Mouse (Mus musculus) liver, embryonic 13.5 days (tissue): ENCODE measurements at regions not wholly inside any gene's neighbourhood (a gene's known extent, or its start where the extent isn't known, plus 50 kb on each side); places are given as distances from the start of the nearest gene placed in this dataset.

Source experiments
- ATAC-seq: fragments of 200-750 bp; cut with Nextera tagmentation; 2 replicates; pipeline ENCODE4 v1.8.0; 2017; ENCODE audit warnings: low read depth, mild to moderate bottlenecking, moderate number of reproducible peaks, moderate library complexity
- DNase-seq: peaks from one replicate; pipeline ENCODE4 v3.0.0; 2022
- H3K27ac ChIP-seq: fragments of 300-500 bp; sonication (generic); 2 replicates; pipeline ENCODE4 v1.5.1; 2015; ENCODE audit warnings: moderate library complexity, mild to moderate bottlenecking, inconsistent platforms
- H3K27me3 ChIP-seq: fragments of 300-500 bp; sonication (generic); 2 replicates; pipeline ENCODE4 v1.6.1; 2015; ENCODE audit warnings: mild to moderate bottlenecking, inconsistent platforms
- H3K36me3 ChIP-seq: fragments of 300-500 bp; sonication (generic); 2 replicates; pipeline ENCODE4 v1.6.1; 2015; ENCODE audit warnings: mild to moderate bottlenecking, inconsistent platforms
- H3K4me1 ChIP-seq: fragments of 300-500 bp; sonication (generic); replicated peaks from 2 replicates; pipeline ENCODE4 v1.6.1; 2015; ENCODE audit warnings: inconsistent platforms
- H3K4me2 ChIP-seq: fragments of 300-500 bp; sonication (generic); 2 replicates; pipeline ENCODE4 v1.6.1; 2015; ENCODE audit warnings: inconsistent platforms, mild to moderate bottlenecking, moderate library complexity
- H3K4me3 ChIP-seq: fragments of 300-500 bp; sonication (generic); replicated peaks from 2 replicates; pipeline ENCODE4 v1.5.1; 2015; ENCODE audit warnings: mild to moderate bottlenecking, inconsistent platforms
- H3K9ac ChIP-seq: fragments of 300-500 bp; sonication (generic); 2 replicates; pipeline ENCODE4 v1.6.1; 2015; ENCODE audit warnings: mild to moderate bottlenecking, inconsistent platforms
- H3K9me3 ChIP-seq: fragments of 300-500 bp; sonication (generic); replicated peaks from 2 replicates; pipeline ENCODE4 v1.6.1; 2016; ENCODE audit warnings: inconsistent platforms
- WGBS: fragments of 180-500 bp; shearing (Covaris S2); methylation state at CpG from one replicate; pipeline ENCODE4 v1.1.7; 2015; ENCODE audit not compliant: insufficient replicate concordance; 5-methylcytosine and 5-hydroxymethylcytosine counted together

- Histone ChIP-seq H3K4me1 (no peaks in the 10 kb centered on the region), H3K4me2 (no peak overlapping the region), H3K36me3 (no peaks in the 10 kb centered on the region), H3K9ac (no peak overlapping the region), H3K27me3 (no peaks in the 10 kb centered on the region), H3K4me3 (no peak overlapping the region), H3K27ac (no peak overlapping the region), H3K9me3 (no peaks in the 10 kb centered on the region)
- no peak for DNase-seq
- ATAC-seq = no peak
- 58% methylated on average over 7 of the region's 7 CpGs for WGBS
Observed at GRCm38 (mm10) chr5:119274817-119275494, 395.5 kb upstream of the Tbx3 start.

- WGBS = 57% methylated on average over 6 of the region's 6 CpGs
- no peak overlapping the region for H3K9ac ChIP-seq
- H3K9me3 ChIP-seq = no peaks in the 10 kb centered on the region
- ATAC-seq = no peak
- H3K4me1 ChIP-seq = no peaks in the 10 kb centered on the region
- H3K4me3 ChIP-seq = no peak overlapping the region
- no peaks in the 10 kb centered on the region for H3K36me3 ChIP-seq
- H3K4me2 ChIP-seq = no peak overlapping the region
- no peak overlapping the region for H3K27ac ChIP-seq
- no peak for DNase-seq
- no peaks in the 10 kb centered on the region for H3K27me3 ChIP-seq
Observed at GRCm38 (mm10) chr5:119280146-119280545, 390.3 kb upstream of the Tbx3 start.

- Histone ChIP-seq H3K27ac (no peak overlapping the region), H3K9ac (no peak overlapping the region), H3K4me1 (no peaks in the 10 kb centered on the region; the same call in 1 of the 2 replicates), H3K4me3 (no peak overlapping the region), H3K36me3 (no peaks in the 10 kb centered on the region), H3K9me3 (0 out of 2 replicates have a peak, but pooled peaks cover 7% of the 10 kb centered on the region), H3K27me3 (no peaks in the 10 kb centered on the region), H3K4me2 (no peak overlapping the region)
- ATAC-seq = no peak
- no peak for DNase-seq
- 68% methylated on average over 5 of the region's 5 CpGs for WGBS
Observed at GRCm38 (mm10) chr5:119289808-119290207, 380.7 kb upstream of the Tbx3 start.

- Histone ChIP-seq H3K36me3 (no peaks in the 10 kb centered on the region), H3K27ac (no peak overlapping the region), H3K4me1 (no peaks in the 10 kb centered on the region; the same call in 1 of the 2 replicates), H3K9ac (no peak overlapping the region), H3K27me3 (no peaks in the 10 kb centered on the region), H3K4me3 (no peak overlapping the region), H3K4me2 (no peak overlapping the region), H3K9me3 (0 out of 2 replicates have a peak, but pooled peaks cover 7% of the 10 kb centered on the region)
- WGBS = 55% methylated on average over 9 of the region's 9 CpGs
- no peak for DNase-seq
- ATAC-seq = peak; percentile 54; the same call in 1 of the 2 replicates
Observed at GRCm38 (mm10) chr5:119292323-119292722, 378.1 kb upstream of the Tbx3 start.

- DNase-seq (no peak), ATAC-seq (no peak)
- no peaks in the 10 kb centered on the region for H3K36me3 ChIP-seq
- H3K27ac ChIP-seq = no peak overlapping the region
- H3K27me3 ChIP-seq = no peaks in the 10 kb centered on the region
- 0 out of 2 replicates have a peak, but pooled peaks cover 7% of the 10 kb centered on the region for H3K9me3 ChIP-seq
- no peak overlapping the region for H3K4me3 ChIP-seq
- no peak overlapping the region for H3K4me2 ChIP-seq
- WGBS = 67% methylated on average over 1 of the region's 1 CpGs
- no peaks in the 10 kb centered on the region; the same call in 1 of the 2 replicates for H3K4me1 ChIP-seq
- H3K9ac ChIP-seq = no peak overlapping the region
Observed at GRCm38 (mm10) chr5:119292889-119293288, 377.6 kb upstream of the Tbx3 start.

- no peak overlapping the region for H3K4me2 ChIP-seq
- peaks cover 12% of the 10 kb centered on the region; the same call in 1 of the 2 replicates for H3K4me1 ChIP-seq
- no peaks in the 10 kb centered on the region for H3K27me3 ChIP-seq
- no peak overlapping the region for H3K9ac ChIP-seq
- H3K9me3 ChIP-seq = no peaks in the 10 kb centered on the region
- WGBS = 63% methylated on average over 3 of the region's 3 CpGs
- no peak for DNase-seq
- H3K27ac ChIP-seq = no peak overlapping the region
- H3K4me3 ChIP-seq = no peak overlapping the region
- no peaks in the 10 kb centered on the region for H3K36me3 ChIP-seq
- ATAC-seq = no peak
Observed at GRCm38 (mm10) chr5:119299311-119299710, 371.2 kb upstream of the Tbx3 start.

GRCm38 (mm10) chr5:119300106-119300505 lies 370.4 kb upstream of the Tbx3 start:
- Histone ChIP-seq H3K9me3 (no peaks in the 10 kb centered on the region), H3K36me3 (no peaks in the 10 kb centered on the region), H3K27ac (no peak overlapping the region), H3K27me3 (no peaks in the 10 kb centered on the region), H3K4me2 (no peak overlapping the region), H3K4me3 (no peak overlapping the region), H3K9ac (no peak overlapping the region), H3K4me1 (peaks cover 12% of the 10 kb centered on the region; the same call in 1 of the 2 replicates)
- ATAC-seq (no peak), DNase-seq (no peak)
- WGBS = 46% methylated on average over 7 of the region's 7 CpGs

- no peaks in the 10 kb centered on the region for H3K9me3 ChIP-seq
- H3K9ac ChIP-seq = no peak overlapping the region
- H3K36me3 ChIP-seq = no peaks in the 10 kb centered on the region
- no peak overlapping the region for H3K4me2 ChIP-seq
- DNase-seq (no peak), ATAC-seq (no peak)
- 54% methylated on average over 5 of the region's 5 CpGs for WGBS
- no peak overlapping the region for H3K27ac ChIP-seq
- H3K4me3 ChIP-seq = no peak overlapping the region
- H3K27me3 ChIP-seq = no peaks in the 10 kb centered on the region
- peaks cover 12% of the 10 kb centered on the region; the same call in 1 of the 2 replicates for H3K4me1 ChIP-seq
Observed at GRCm38 (mm10) chr5:119301539-119301938, 368.9 kb upstream of the Tbx3 start.

GRCm38 (mm10) chr5:119304721-119305120 lies 365.7 kb upstream of the Tbx3 start:
- Histone ChIP-seq H3K4me2 (no peak overlapping the region), H3K9me3 (no peaks in the 10 kb centered on the region), H3K27me3 (no peaks in the 10 kb centered on the region), H3K9ac (no peak overlapping the region), H3K4me3 (no peak overlapping the region), H3K4me1 (peaks cover 9% of the 10 kb centered on the region; the same call in 1 of the 2 replicates), H3K27ac (no peak overlapping the region), H3K36me3 (no peaks in the 10 kb centered on the region)
- 13% methylated on average over 5 of the region's 5 CpGs for WGBS
- DNase-seq (no peak), ATAC-seq (no peak)

GRCm38 (mm10) chr5:119307768-119308167 lies 362.7 kb upstream of the Tbx3 start:
- 70% methylated on average over 6 of the region's 6 CpGs for WGBS
- no peaks in the 10 kb centered on the region for H3K27me3 ChIP-seq
- no peaks in the 10 kb centered on the region for H3K36me3 ChIP-seq
- no peaks in the 10 kb centered on the region for H3K4me1 ChIP-seq
- DNase-seq = no peak
- no peak overlapping the region for H3K4me2 ChIP-seq
- no peak overlapping the region for H3K9ac ChIP-seq
- no peak overlapping the region for H3K27ac ChIP-seq
- no peak for ATAC-seq
- no peak overlapping the region for H3K4me3 ChIP-seq
- no peaks in the 10 kb centered on the region for H3K9me3 ChIP-seq

- WGBS = 57% methylated on average over 11 of the region's 11 CpGs
- no peaks in the 10 kb centered on the region for H3K27me3 ChIP-seq
- no peak overlapping the region for H3K27ac ChIP-seq
- H3K4me3 ChIP-seq = no peak overlapping the region
- DNase-seq (no peak), ATAC-seq (no peak)
- H3K9me3 ChIP-seq = no peaks in the 10 kb centered on the region
- H3K36me3 ChIP-seq = no peaks in the 10 kb centered on the region
- H3K4me1 ChIP-seq = no peaks in the 10 kb centered on the region
- no peak overlapping the region for H3K4me2 ChIP-seq
- no peak overlapping the region for H3K9ac ChIP-seq
Observed at GRCm38 (mm10) chr5:119310178-119310930, 360.1 kb upstream of the Tbx3 start.
